Mouse (Mus musculus): ENCODE measurements at regions not wholly inside any gene's neighbourhood (a gene's known extent, or its start where the extent isn't known, plus 50 kb on each side); places are given as distances from the start of the nearest gene placed in this dataset.

DNA sequence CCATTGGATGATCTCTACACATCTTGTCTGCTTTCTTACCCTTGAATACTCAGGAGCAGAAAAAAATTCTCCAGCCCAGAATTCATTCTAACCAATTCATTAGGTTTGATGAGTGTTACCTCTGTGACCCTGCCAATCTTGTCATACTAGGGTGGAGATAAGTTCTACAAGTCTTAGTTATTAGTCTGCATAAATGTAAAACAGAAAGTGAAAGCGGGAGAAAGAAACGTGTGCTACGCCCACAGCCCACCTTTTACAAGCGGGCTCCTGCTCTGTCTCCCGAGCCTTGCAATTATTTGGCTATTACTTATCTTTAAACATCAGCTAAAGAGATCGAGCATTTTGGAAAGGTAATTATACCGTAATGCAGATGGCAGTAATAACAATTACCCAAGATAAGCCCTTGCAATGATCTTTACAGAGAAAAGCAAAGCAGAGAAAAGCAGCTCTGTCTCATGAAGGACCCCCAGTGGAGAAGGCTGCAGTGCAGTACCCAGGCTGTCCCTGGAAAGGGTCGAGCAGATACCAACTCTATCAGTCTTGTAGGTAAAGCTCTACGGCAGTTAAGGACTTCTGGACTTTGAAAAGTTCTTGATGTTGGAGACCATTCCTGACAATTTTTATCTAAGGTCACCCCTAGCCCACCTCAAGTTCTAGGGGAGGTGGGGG is 286.1 kb upstream of the Ppargc1a start:
- TF ChIP-seq CTCF (IDR thresholded peaks at IDR 0.05; ENCODE audit: extremely low read depth, insufficient read depth, insufficient read length, insufficient replicate concordance) (no peak), POLR2A (IDR thresholded peaks at IDR 0.05; ENCODE audit: low read depth, low read length) (no peak)
